Mouse (Mus musculus) embryonic facial prominence, embryonic 14.5 days (tissue): ENCODE measurements around the gene Ckmt1. TPM values are rescaled to one million over a fixed set of nuclear protein-coding genes. Genes with fewer than 3 reads are reported as not detected.

Experiments used
- ATAC-seq: fragments of 200-750 bp; cut with Nextera tagmentation; 2 replicates; pipeline ENCODE4 v1.8.0; 2017; ENCODE audit warnings: low read depth, moderate number of reproducible peaks, moderate TSS enrichment
- DNase-seq: peaks from one replicate; pipeline ENCODE4 v3.0.0-alpha.2; 2015; ENCODE audit warnings: low spot score
- H3K27ac ChIP-seq: fragments of 300-500 bp; sonication (generic); replicated peaks from 2 replicates; pipeline ENCODE4 v1.5.1; 2014; ENCODE audit warnings: low read depth, mild to moderate bottlenecking, low read length, moderate library complexity
- H3K27me3 ChIP-seq: fragments of 300-500 bp; sonication (generic); replicated peaks from 2 replicates; pipeline ENCODE4 v1.6.1; 2014; ENCODE audit warnings: low read length; ENCODE audit not compliant: control insufficient read depth, insufficient read depth
- H3K36me3 ChIP-seq: fragments of 300-500 bp; sonication (generic); 2 replicates; pipeline ENCODE4 v1.6.1; 2014; ENCODE audit warnings: low read length, mixed read lengths; ENCODE audit not compliant: control insufficient read depth, insufficient read depth
- H3K4me1 ChIP-seq: fragments of 300-500 bp; sonication (generic); 2 replicates; pipeline ENCODE4 v1.6.1; 2014; ENCODE audit warnings: antibody characterized with exemption, low read length; ENCODE audit not compliant: control insufficient read depth, insufficient read depth
- H3K4me2 ChIP-seq: fragments of 300-500 bp; sonication (generic); 2 replicates; pipeline ENCODE4 v1.6.1; 2014; ENCODE audit warnings: low read depth, mild to moderate bottlenecking, low read length, moderate library complexity, mixed read lengths
- H3K4me3 ChIP-seq: fragments of 300-500 bp; sonication (generic); 2 replicates; pipeline ENCODE4 v1.5.1; 2014; ENCODE audit warnings: low read depth, mild to moderate bottlenecking, low read length
- H3K9ac ChIP-seq: fragments of 300-500 bp; sonication (generic); 2 replicates; pipeline ENCODE4 v1.6.1; 2014; ENCODE audit warnings: low read depth, mild to moderate bottlenecking, low read length, moderate library complexity, mixed read lengths
- H3K9me3 ChIP-seq: fragments of 300-500 bp; sonication (generic); 2 replicates; pipeline ENCODE4 v1.6.1; 2016; ENCODE audit warnings: low read length; ENCODE audit not compliant: control insufficient read depth
- WGBS: fragments of 180-500 bp; shearing (Covaris S2); extraction: QIAGEN DNeasy Blood & Tissue Kit; methylation state at CpG from one replicate; pipeline ENCODE4 v1.1.7; 2014; 5-methylcytosine and 5-hydroxymethylcytosine counted together
- polyA plus RNA-seq: library from polyadenylated mRNA; unstranded; fragments of >200 nt; fragmentation: Nextera tagmentation; extraction: Ambion mirVana; gene quantifications from 2 replicates; pipeline ENCODE4 v1.2.1, GENCODE M21; 2014

Ckmt1 gene
- polyA plus RNA-seq, 1 experiment from 2014 or later = 31.2 TPM

GRCm38 (mm10) chr2:121354820-121355592 lies 2.5 kb upstream of the Ckmt1 start, which contains the start of gene Ppip5k1:
Ppip5k1 (minus strand) TSS chr2:121355396.
- no peaks in the 10 kb centered on the region for H3K36me3 ChIP-seq
- peak within 1 kb of the TSS; percentile 87 for H3K4me2 ChIP-seq
- ATAC-seq (peak; percentile 96), DNase-seq (peak; percentile 98)
- H3K9me3 ChIP-seq = no peaks in the 10 kb centered on the region
- H3K9ac ChIP-seq = peak within 1 kb of the TSS; percentile 78
- peak within 1 kb of the TSS; percentile 52 for H3K27ac ChIP-seq
- peak within 1 kb of the TSS; percentile 68 for H3K4me3 ChIP-seq
- H3K4me1 ChIP-seq = peaks cover 14% of the 10 kb centered on the region
- WGBS = 1% methylated on average over 56 of the region's 58 CpGs
- H3K27me3 ChIP-seq = no peaks in the 10 kb centered on the region

- Histone ChIP-seq H3K4me1 (peaks cover 14% of the 10 kb centered on the region), H3K27me3 (no peaks in the 10 kb centered on the region), H3K4me2 (peak overlapping the region; percentile 51), H3K9ac (no peak overlapping the region), H3K36me3 (no peaks in the 10 kb centered on the region), H3K4me3 (peak overlapping the region; percentile 24; the same call in 1 of the 2 replicates), H3K27ac (no peak overlapping the region), H3K9me3 (no peaks in the 10 kb centered on the region)
- ATAC-seq (peak; percentile 3; the same call in 1 of the 2 replicates), DNase-seq (no peak)
- 0% methylated on average over 4 of the region's 4 CpGs for WGBS
Observed at GRCm38 (mm10) chr2:121357961-121358360, 447 bp downstream of the Ckmt1 start.

GRCm38 (mm10) chr2:121358381-121358780 lies 867 bp downstream of the Ckmt1 start:
- Histone ChIP-seq H3K4me1 (peaks cover 14% of the 10 kb centered on the region), H3K27ac (no peak overlapping the region), H3K9me3 (no peaks in the 10 kb centered on the region), H3K4me2 (peak overlapping the region; percentile 51), H3K27me3 (no peaks in the 10 kb centered on the region), H3K9ac (peak overlapping the region; percentile 48; the same call in 1 of the 2 replicates), H3K4me3 (peak overlapping the region; percentile 24), H3K36me3 (no peaks in the 10 kb centered on the region)
- DNase-seq (peak; percentile 76), ATAC-seq (peak; percentile 82)
- WGBS = 3% methylated on average over 11 of the region's 16 CpGs

GRCm38 (mm10) chr2:121359461-121359860 lies 1.9 kb downstream of the Ckmt1 start:
- Histone ChIP-seq H3K27me3 (no peaks in the 10 kb centered on the region), H3K4me2 (no peak overlapping the region), H3K36me3 (no peaks in the 10 kb centered on the region), H3K4me1 (peaks cover 10% of the 10 kb centered on the region; the same call in 1 of the 2 replicates), H3K4me3 (no peak overlapping the region), H3K9me3 (no peaks in the 10 kb centered on the region), H3K9ac (no peak overlapping the region), H3K27ac (no peak overlapping the region)
- ATAC-seq (no peak), DNase-seq (no peak)
- WGBS = 61% methylated on average over 4 of the region's 4 CpGs

- H3K4me3 ChIP-seq = no peak overlapping the region
- WGBS = 78% methylated on average over 3 of the region's 3 CpGs
- H3K9ac ChIP-seq = no peak overlapping the region
- no peak overlapping the region for H3K27ac ChIP-seq
- no peaks in the 10 kb centered on the region for H3K9me3 ChIP-seq
- ATAC-seq = no peak
- H3K4me1 ChIP-seq = 0 out of 2 replicates have a peak, but pooled peaks cover 4% of the 10 kb centered on the region
- H3K36me3 ChIP-seq = no peaks in the 10 kb centered on the region
- no peak for DNase-seq
- H3K27me3 ChIP-seq = no peaks in the 10 kb centered on the region
- H3K4me2 ChIP-seq = no peak overlapping the region
Observed at GRCm38 (mm10) chr2:121363656-121364055, 6.1 kb downstream of the Ckmt1 start.

- ATAC-seq = no peak
- no peak overlapping the region for H3K4me2 ChIP-seq
- no peaks in the 10 kb centered on the region for H3K27me3 ChIP-seq
- peak; percentile 20 for DNase-seq
- WGBS = 63% methylated on average over 2 of the region's 2 CpGs
- H3K9ac ChIP-seq = no peak overlapping the region
- no peak overlapping the region for H3K27ac ChIP-seq
- no peaks in the 10 kb centered on the region for H3K4me1 ChIP-seq
- H3K9me3 ChIP-seq = no peaks in the 10 kb centered on the region
- H3K4me3 ChIP-seq = no peak overlapping the region
- no peaks in the 10 kb centered on the region for H3K36me3 ChIP-seq
Observed at GRCm38 (mm10) chr2:121368831-121369230, 11.3 kb downstream of the Ckmt1 start.

GRCm38 (mm10) chr2:121370921-121371320 lies 13.4 kb downstream of the Ckmt1 start:
- Histone ChIP-seq H3K36me3 (no peaks in the 10 kb centered on the region), H3K9me3 (no peaks in the 10 kb centered on the region), H3K9ac (no peak overlapping the region), H3K27me3 (no peaks in the 10 kb centered on the region), H3K27ac (no peak overlapping the region), H3K4me2 (no peak overlapping the region), H3K4me3 (no peak overlapping the region), H3K4me1 (no peaks in the 10 kb centered on the region)
- no peak for ATAC-seq
- no peak for DNase-seq
- WGBS = 81% methylated on average over 5 of the region's 5 CpGs

GRCm38 (mm10) chr2:121372266-121372665 lies 14.8 kb downstream of the Ckmt1 start:
- Histone ChIP-seq H3K9me3 (no peaks in the 10 kb centered on the region), H3K27ac (no peak overlapping the region), H3K4me1 (no peaks in the 10 kb centered on the region; the same call in 1 of the 2 replicates), H3K9ac (no peak overlapping the region), H3K4me2 (no peak overlapping the region), H3K36me3 (no peaks in the 10 kb centered on the region), H3K27me3 (no peaks in the 10 kb centered on the region), H3K4me3 (no peak overlapping the region)
- WGBS = 74% methylated on average over 3 of the region's 3 CpGs
- no peak for DNase-seq
- no peak for ATAC-seq

GRCm38 (mm10) chr2:121374766-121375165 lies 17.3 kb downstream of the Ckmt1 start:
- Histone ChIP-seq H3K9ac (no peak overlapping the region), H3K27ac (no peak overlapping the region), H3K27me3 (no peaks in the 10 kb centered on the region), H3K36me3 (no peaks in the 10 kb centered on the region), H3K4me3 (no peak overlapping the region), H3K4me1 (no peaks in the 10 kb centered on the region; the same call in 1 of the 2 replicates), H3K4me2 (no peak overlapping the region), H3K9me3 (no peaks in the 10 kb centered on the region)
- no peak for ATAC-seq
- no peak for DNase-seq
- 48% methylated on average over 2 of the region's 2 CpGs for WGBS
